Mouse (Mus musculus): ENCODE data around the gene Tsc22d3. TPM values are rescaled to one million over a fixed set of nuclear protein-coding genes. Genes with fewer than 3 reads are reported as not detected.

The Tsc22d3 gene
- polyA plus RNA-seq, 1 experiment from 2014 or later: 20.8 TPM

DNA sequence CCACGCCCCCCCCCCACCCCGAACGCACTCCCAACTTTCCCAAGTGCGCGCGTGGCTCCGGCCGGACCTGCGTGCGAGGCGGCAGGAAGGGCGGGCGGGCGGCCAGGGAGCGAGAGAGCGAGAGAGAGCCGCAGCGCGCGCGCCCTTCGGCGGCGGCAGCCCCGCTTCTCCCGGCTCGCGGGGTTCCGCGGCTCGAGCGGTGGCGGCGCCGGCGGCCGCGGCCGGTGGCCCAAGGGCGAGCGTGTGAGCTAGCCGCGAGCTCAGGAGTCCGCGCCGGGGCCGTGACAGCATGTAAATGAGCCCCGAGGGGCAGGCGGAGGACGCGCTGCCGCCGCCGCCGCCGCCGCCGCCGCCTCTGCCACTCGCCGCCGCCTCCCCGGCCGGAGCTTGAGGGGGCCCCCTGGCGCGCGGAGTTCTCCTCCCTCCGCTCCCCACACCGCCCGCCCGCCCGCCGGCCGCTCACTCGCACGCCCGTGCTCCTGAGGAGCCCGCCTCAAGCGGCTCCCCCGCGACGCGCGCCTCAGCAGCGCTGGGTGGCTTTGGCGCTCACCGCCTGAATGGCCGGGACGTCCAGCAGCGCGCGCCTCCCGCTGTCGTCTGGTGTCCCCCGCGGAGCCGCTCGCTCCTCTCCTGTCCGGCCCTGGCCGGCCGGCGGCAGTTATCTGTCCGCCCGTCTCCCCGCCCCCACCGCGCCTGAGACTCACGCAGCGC lies 1.5 kb downstream of the Tsc22d3 start:
- Histone ChIP-seq H3K4me3 (ENCODE audit: low read depth, low read length) (peak overlapping the region; percentile 60), H3K4me2 (ENCODE audit: low read depth, low read length) (peak overlapping the region; percentile 76), H3K9ac (ENCODE audit: low read depth, low read length) (peak overlapping the region; percentile 50), H3K4me1 (ENCODE audit: control insufficient read depth, low read depth, low read length) (no peaks in the 10 kb centered on the region), H3K27me3 (ENCODE audit: control insufficient read depth, insufficient read depth, low read depth, low read length) (peaks cover 37% of the 10 kb centered on the region), H3K36me3 (ENCODE audit: control insufficient read depth, insufficient read depth) (no peaks in the 10 kb centered on the region), H3K9me3 (replicated peaks; ENCODE audit: control insufficient read depth, low read length) (no peaks in the 10 kb centered on the region), H3K27ac (ENCODE audit: low read length) (no peak overlapping the region)
- 19% methylated on average over 51 of the region's 109 CpGs for WGBS (ENCODE audit: insufficient replicate concordance)
- peak; percentile 85 for ATAC-seq (ENCODE audit: low read depth)

DNA sequence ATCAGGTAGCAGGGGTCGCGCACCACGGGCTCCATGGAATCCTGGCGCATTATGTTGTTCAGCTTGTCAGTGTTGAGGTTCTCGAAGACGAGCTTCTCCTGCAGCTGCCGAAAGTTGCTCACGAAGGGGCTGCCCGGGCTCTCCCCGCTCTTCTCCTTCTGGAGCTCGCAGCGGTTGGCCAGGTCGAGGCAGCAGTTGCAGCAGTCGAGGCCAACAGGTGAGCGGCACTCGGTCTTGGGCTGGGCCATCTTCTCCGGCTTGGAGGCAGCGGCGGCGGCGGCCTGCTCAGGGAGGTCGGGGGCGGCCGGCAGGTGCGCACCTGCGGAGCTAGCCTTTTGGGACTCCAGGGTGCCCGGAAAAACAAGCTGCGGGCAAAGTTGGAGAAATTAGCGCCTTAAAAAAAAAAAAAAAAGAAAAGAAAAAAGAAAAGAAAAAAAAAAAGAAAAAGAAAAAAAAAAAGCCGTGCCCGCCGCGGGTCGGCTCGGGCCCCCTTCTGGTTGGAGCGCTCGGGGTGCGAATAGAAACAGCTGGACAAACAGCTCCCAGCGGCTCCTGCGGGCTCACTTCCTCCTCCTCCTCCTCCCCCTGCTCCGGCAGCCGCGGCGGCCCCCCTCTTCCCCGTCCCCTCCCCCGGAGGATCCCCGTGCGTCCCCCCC lies 2.1 kb downstream of the Tsc22d3 start:
- no peaks in the 10 kb centered on the region for H3K9me3 ChIP-seq (replicated peaks; ENCODE audit: control insufficient read depth, low read length)
- H3K4me2 ChIP-seq (ENCODE audit: low read depth, low read length): peak overlapping the region; percentile 76
- ATAC-seq (ENCODE audit: low read depth): peak; percentile 12; the same call in 1 of the 2 replicates

DNA sequence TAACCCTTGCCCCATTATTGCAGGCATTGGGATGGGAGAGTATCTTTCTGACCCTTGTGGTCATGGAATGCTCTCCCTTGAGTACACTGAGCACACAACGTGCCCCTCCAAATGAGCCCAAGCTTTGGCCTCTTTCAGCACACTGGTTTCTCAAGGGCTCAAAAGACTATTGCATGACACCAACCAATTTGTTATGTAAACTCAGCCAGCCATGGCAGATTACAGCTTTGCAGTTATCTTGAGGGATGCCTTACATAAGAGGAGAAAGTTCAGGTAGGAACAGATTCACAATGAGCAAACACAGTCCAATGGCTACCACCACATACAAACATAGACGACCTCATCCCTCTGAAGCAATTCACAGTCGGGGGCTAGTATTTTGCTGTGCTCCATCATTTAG lies 9.3 kb downstream of the Tsc22d3 start:
- no peak overlapping the region for H3K27ac ChIP-seq (ENCODE audit: low read length)
- H3K27me3 ChIP-seq (ENCODE audit: control insufficient read depth, insufficient read depth, low read depth, low read length): no peaks in the 10 kb centered on the region; the same call in 1 of the 2 replicates
- WGBS (ENCODE audit: insufficient replicate concordance): 59% methylated on average over 3 of the region's 3 CpGs
- no peaks in the 10 kb centered on the region for H3K36me3 ChIP-seq (ENCODE audit: control insufficient read depth, insufficient read depth)
- H3K4me2 ChIP-seq (ENCODE audit: low read depth, low read length): no peak overlapping the region
- no peaks in the 10 kb centered on the region for H3K4me1 ChIP-seq (ENCODE audit: control insufficient read depth, low read depth, low read length)
- 0 out of 2 replicates have a peak, but pooled peaks have one; percentile 43 for ATAC-seq (ENCODE audit: low read depth)
- H3K4me3 ChIP-seq (ENCODE audit: low read depth, low read length): no peak overlapping the region
- H3K9ac ChIP-seq (ENCODE audit: low read depth, low read length): no peak overlapping the region
- no peaks in the 10 kb centered on the region for H3K9me3 ChIP-seq (replicated peaks; ENCODE audit: control insufficient read depth, low read length)

More for the DNA sequence above, 2.1 kb downstream of the Tsc22d3 start:
- Histone ChIP-seq H3K9ac (ENCODE audit: low read depth, low read length) (peak overlapping the region; percentile 34; the same call in 1 of the 2 replicates), H3K4me1 (ENCODE audit: control insufficient read depth, low read depth, low read length) (no peaks in the 10 kb centered on the region), H3K27me3 (ENCODE audit: control insufficient read depth, insufficient read depth, low read depth, low read length) (peaks cover 37% of the 10 kb centered on the region), H3K4me3 (ENCODE audit: low read depth, low read length) (peak overlapping the region; percentile 60), H3K36me3 (ENCODE audit: control insufficient read depth, insufficient read depth) (no peaks in the 10 kb centered on the region), H3K27ac (ENCODE audit: low read length) (no peak overlapping the region)
- WGBS (ENCODE audit: insufficient replicate concordance): 21% methylated on average over 33 of the region's 48 CpGs

DNA sequence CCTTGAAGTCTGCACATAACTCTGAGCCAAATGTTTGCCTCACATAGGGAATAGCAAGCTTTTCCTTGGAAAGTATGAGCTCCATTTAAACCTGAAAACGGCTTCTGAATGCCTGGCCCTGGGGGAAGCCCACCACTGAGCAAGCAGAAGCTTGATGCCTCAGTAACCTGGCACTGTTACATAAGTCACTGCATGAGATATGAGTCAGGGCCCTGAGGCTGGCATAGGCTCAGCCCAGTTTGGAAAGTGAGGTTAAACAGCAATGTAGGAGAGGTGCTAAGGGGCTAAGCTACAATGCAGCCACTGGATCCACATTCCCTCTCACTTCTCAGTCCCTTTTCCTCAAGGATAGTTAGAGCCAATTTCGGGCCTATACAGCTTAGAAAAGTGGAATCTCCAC lies 10.3 kb downstream of the Tsc22d3 start:
- H3K9ac ChIP-seq (ENCODE audit: low read depth, low read length): no peak overlapping the region
- WGBS (ENCODE audit: insufficient replicate concordance): 43% methylated on average over 2 of the region's 2 CpGs
- no peaks in the 10 kb centered on the region for H3K4me1 ChIP-seq (ENCODE audit: control insufficient read depth, low read depth, low read length)
- no peaks in the 10 kb centered on the region for H3K9me3 ChIP-seq (replicated peaks; ENCODE audit: control insufficient read depth, low read length)
- H3K4me3 ChIP-seq (ENCODE audit: low read depth, low read length): no peak overlapping the region
- no peaks in the 10 kb centered on the region; the same call in none of the 2 replicates for H3K27me3 ChIP-seq (ENCODE audit: control insufficient read depth, insufficient read depth, low read depth, low read length)
- no peak overlapping the region for H3K4me2 ChIP-seq (ENCODE audit: low read depth, low read length)
- no peak overlapping the region for H3K27ac ChIP-seq (ENCODE audit: low read length)
- no peak for ATAC-seq (ENCODE audit: low read depth)
- H3K36me3 ChIP-seq (ENCODE audit: control insufficient read depth, insufficient read depth): no peaks in the 10 kb centered on the region

DNA sequence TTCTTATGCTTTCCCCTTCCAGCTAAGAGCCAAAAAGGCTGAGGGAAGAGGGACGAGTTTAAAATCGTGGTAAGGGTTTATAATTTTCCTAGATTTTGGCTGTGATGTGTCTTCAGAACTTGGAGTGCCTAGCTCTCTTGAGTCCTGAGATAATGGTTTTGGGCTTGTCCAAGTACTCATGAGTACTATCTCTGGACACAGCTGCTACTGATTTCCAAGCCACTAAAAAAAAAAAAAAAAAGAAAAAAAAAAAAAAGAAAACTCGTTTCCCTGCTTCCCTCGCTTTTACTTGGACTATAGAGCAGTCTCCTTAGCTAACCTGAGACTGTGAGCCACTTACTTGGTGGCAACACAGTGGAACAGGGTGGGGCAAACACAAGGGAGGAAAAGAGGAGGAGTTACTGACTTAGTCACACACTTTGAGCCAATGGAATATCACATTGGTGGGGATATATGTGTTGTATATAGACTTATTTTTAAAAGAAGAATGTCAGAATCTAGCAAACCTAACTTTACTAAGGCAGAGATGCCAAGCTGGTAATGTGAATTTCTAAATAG lies 11.2 kb downstream of the Tsc22d3 start:
- no peak overlapping the region for H3K27ac ChIP-seq (ENCODE audit: low read length)
- no peak overlapping the region for H3K4me3 ChIP-seq (ENCODE audit: low read depth, low read length)
- H3K36me3 ChIP-seq (ENCODE audit: control insufficient read depth, insufficient read depth): no peaks in the 10 kb centered on the region
- H3K9ac ChIP-seq (ENCODE audit: low read depth, low read length): no peak overlapping the region
- no peaks in the 10 kb centered on the region for H3K4me1 ChIP-seq (ENCODE audit: control insufficient read depth, low read depth, low read length)
- H3K27me3 ChIP-seq (ENCODE audit: control insufficient read depth, insufficient read depth, low read depth, low read length): no peaks in the 10 kb centered on the region; the same call in none of the 2 replicates
- no peaks in the 10 kb centered on the region for H3K9me3 ChIP-seq (replicated peaks; ENCODE audit: control insufficient read depth, low read length)
- no peak for ATAC-seq (ENCODE audit: low read depth)
- H3K4me2 ChIP-seq (ENCODE audit: low read depth, low read length): no peak overlapping the region
- WGBS (ENCODE audit: insufficient replicate concordance): 43% methylated on average over 4 of the region's 4 CpGs

DNA sequence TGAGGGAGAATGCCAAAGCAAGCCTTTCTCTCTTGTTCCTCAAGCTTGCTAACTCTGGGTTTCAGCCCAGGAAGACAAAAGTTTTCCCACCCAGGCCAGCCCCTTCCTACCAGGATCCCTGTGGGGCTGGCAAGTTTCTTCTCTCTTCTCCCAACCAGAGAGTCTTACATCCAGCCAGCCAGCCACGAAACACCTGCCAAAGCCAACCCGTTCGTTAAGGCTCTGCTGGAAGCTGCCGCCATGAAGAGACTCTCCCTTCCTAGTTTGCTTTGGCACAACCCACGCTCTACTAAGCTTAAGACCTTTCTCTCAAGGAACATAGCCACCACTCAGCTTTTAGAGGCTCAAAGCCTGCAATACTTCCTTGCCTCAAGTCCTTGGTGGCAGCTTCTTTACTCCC lies 11.9 kb downstream of the Tsc22d3 start:
- Histone ChIP-seq H3K4me1 (ENCODE audit: control insufficient read depth, low read depth, low read length) (no peaks in the 10 kb centered on the region), H3K36me3 (ENCODE audit: control insufficient read depth, insufficient read depth) (no peaks in the 10 kb centered on the region), H3K27ac (ENCODE audit: low read length) (no peak overlapping the region), H3K9me3 (replicated peaks; ENCODE audit: control insufficient read depth, low read length) (no peaks in the 10 kb centered on the region), H3K9ac (ENCODE audit: low read depth, low read length) (no peak overlapping the region), H3K27me3 (ENCODE audit: control insufficient read depth, insufficient read depth, low read depth, low read length) (no peaks in the 10 kb centered on the region; the same call in none of the 2 replicates), H3K4me2 (ENCODE audit: low read depth, low read length) (no peak overlapping the region), H3K4me3 (ENCODE audit: low read depth, low read length) (no peak overlapping the region)
- WGBS (ENCODE audit: insufficient replicate concordance): 65% methylated on average over 5 of the region's 5 CpGs
- ATAC-seq (ENCODE audit: low read depth): no peak

DNA sequence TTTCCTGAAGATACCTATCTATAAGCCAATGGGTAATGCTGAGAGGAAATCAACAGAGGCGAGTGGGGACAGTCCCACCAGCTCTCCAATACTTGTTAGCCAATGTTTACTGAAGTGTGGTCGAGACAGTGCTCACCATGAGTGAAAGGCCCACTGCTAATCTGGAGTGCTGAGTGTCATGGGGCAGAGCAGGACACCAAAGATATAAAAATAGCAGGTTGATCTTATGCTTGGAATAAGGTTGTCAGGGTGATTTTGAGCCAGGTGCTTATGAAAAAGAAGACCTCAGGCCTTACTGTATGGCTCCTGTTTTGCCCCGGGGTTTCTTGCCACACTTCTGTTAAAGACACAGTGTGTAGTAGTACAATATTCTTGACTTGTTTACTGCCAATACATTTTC lies 20.0 kb downstream of the Tsc22d3 start:
- no peak overlapping the region for H3K27ac ChIP-seq (ENCODE audit: low read length)
- WGBS (ENCODE audit: insufficient replicate concordance): 35% methylated on average over 3 of the region's 3 CpGs
- H3K27me3 ChIP-seq (ENCODE audit: control insufficient read depth, insufficient read depth, low read depth, low read length): peaks cover 2% of the 10 kb centered on the region; the same call in 1 of the 2 replicates
- H3K4me3 ChIP-seq (ENCODE audit: low read depth, low read length): no peak overlapping the region
- no peak overlapping the region for H3K9ac ChIP-seq (ENCODE audit: low read depth, low read length)
- no peak for ATAC-seq (ENCODE audit: low read depth)
- no peaks in the 10 kb centered on the region for H3K9me3 ChIP-seq (replicated peaks; ENCODE audit: control insufficient read depth, low read length)
- no peaks in the 10 kb centered on the region for H3K4me1 ChIP-seq (ENCODE audit: control insufficient read depth, low read depth, low read length)
- no peaks in the 10 kb centered on the region for H3K36me3 ChIP-seq (ENCODE audit: control insufficient read depth, insufficient read depth)
- H3K4me2 ChIP-seq (ENCODE audit: low read depth, low read length): no peak overlapping the region

DNA sequence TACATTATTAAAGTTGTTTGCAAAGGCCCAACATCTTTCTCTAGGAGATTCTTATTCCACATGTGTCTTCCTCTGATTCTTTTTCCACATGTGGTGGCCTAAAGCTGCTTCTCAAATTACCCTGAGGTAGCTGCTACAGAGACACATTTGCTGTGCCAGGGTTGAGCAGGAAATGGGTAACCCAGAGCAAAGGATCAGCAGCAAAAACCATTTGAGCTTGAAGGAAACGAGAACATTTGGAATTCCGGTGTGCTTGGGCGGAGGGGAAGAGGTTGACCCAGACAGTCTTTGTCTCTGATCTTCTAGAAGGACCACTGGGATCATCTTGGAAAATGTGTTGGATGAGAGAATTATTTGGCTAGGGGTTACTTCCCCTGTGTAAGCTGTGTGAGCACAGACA lies 24.8 kb downstream of the Tsc22d3 start:
- Histone ChIP-seq H3K27me3 (ENCODE audit: control insufficient read depth, insufficient read depth, low read depth, low read length) (peaks cover 2% of the 10 kb centered on the region; the same call in 1 of the 2 replicates), H3K36me3 (ENCODE audit: control insufficient read depth, insufficient read depth) (no peaks in the 10 kb centered on the region), H3K27ac (ENCODE audit: low read length) (no peak overlapping the region), H3K9me3 (replicated peaks; ENCODE audit: control insufficient read depth, low read length) (no peaks in the 10 kb centered on the region), H3K9ac (ENCODE audit: low read depth, low read length) (no peak overlapping the region), H3K4me1 (ENCODE audit: control insufficient read depth, low read depth, low read length) (no peaks in the 10 kb centered on the region), H3K4me3 (ENCODE audit: low read depth, low read length) (no peak overlapping the region), H3K4me2 (ENCODE audit: low read depth, low read length) (no peak overlapping the region)
- no peak for ATAC-seq (ENCODE audit: low read depth)
- 59% methylated on average over 3 of the region's 3 CpGs for WGBS (ENCODE audit: insufficient replicate concordance)

DNA sequence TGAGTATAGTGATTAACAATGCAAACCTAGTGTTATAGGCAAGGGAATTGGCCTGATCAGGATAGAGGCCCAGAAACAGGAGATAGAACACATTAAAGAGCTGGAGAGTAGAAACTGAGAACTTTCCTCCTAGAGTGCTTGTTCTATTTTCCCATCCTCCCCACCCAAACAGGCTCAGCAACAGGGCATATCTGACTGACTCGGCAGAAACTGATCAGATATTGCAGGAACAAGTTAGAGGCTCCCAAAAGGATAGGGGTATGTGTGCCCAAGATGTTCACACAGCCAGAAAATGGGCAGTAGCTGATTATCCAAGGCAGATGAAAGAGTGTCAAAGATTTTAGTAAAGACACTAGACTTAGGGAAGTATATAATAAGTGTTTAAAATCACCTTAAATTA lies 25.3 kb downstream of the Tsc22d3 start:
- ATAC-seq (ENCODE audit: low read depth): peak; percentile 60
- Histone ChIP-seq H3K4me3 (ENCODE audit: low read depth, low read length) (no peak overlapping the region), H3K9ac (ENCODE audit: low read depth, low read length) (no peak overlapping the region), H3K9me3 (replicated peaks; ENCODE audit: control insufficient read depth, low read length) (no peaks in the 10 kb centered on the region), H3K27ac (ENCODE audit: low read length) (no peak overlapping the region), H3K36me3 (ENCODE audit: control insufficient read depth, insufficient read depth) (no peaks in the 10 kb centered on the region), H3K4me2 (ENCODE audit: low read depth, low read length) (no peak overlapping the region), H3K4me1 (ENCODE audit: control insufficient read depth, low read depth, low read length) (no peaks in the 10 kb centered on the region), H3K27me3 (ENCODE audit: control insufficient read depth, insufficient read depth, low read depth, low read length) (peaks cover 2% of the 10 kb centered on the region; the same call in 1 of the 2 replicates)
- WGBS (ENCODE audit: insufficient replicate concordance): 12% methylated on average over 1 of the region's 1 CpGs
